8 mouse cellular contexts compared by ENCODE assay signal in the genomic region with DNA sequence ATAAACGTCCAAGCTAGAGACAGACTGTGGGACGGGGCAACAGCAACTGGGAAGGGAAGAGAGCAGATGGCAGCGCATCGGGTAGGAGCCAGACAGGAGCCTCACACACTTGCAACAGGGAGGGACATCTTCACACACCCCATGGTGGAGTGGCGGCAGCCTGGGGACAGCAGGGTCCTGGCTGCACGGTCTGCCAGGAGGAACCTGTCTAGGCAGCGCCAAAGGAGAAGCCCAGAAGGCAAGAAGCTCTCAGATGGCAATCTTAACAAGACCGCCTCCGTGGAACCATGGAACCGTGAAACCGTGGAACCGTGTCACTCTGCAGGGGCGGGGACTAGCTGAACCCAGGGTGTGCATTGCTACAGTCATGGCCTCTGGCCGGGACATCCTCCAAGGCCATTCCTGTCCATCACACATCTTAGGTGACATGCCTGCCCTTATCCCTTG. TPM values are rescaled to one million over a fixed set of nuclear protein-coding genes. Genes with fewer than 3 reads are reported as not detected.
DNase-seq lines count a peak whose midpoint lies in the region; ATAC-seq and TF ChIP-seq lines count a peak whose summit lies in the region.

No protein-coding gene starts in this region.

- 84% methylated on average over 14 of the region's 14 CpGs for WGBS in embryonic facial prominence, embryonic 10.5 days
- 74% methylated on average over 14 of the region's 14 CpGs for WGBS in limb, embryonic 14.5 days

- no peaks in the 10 kb centered on the region for H3K27me3 ChIP-seq in embryonic facial prominence, embryonic 10.5 days (replicated peaks; ENCODE audit: low read depth, poor library complexity, severe bottlenecking)
- H3K27me3 ChIP-seq in limb, embryonic 14.5 days (ENCODE audit: control insufficient read depth, insufficient read depth, low read length) = no peaks in the 10 kb centered on the region

- H3K9me3 ChIP-seq in embryonic facial prominence, embryonic 10.5 days = no peaks in the 10 kb centered on the region
- no peaks in the 10 kb centered on the region for H3K9me3 ChIP-seq in limb, embryonic 14.5 days (ENCODE audit: control insufficient read depth, low read length)

- no peak overlapping the region for H3K9ac ChIP-seq in limb, embryonic 14.5 days (ENCODE audit: low read depth, low read length, severe bottlenecking)

- peak; percentile 57 for DNase-seq in layer of hippocampus, adult 11-12 months (ENCODE audit: low spot score)
- no peak for DNase-seq in layer of hippocampus, postnatal 10 days (ENCODE audit: low spot score in 2 of 2)
- DNase-seq in embryonic facial prominence, embryonic 10.5 days (ENCODE audit: low spot score) = no peak
- no peak for DNase-seq in limb, embryonic 14.5 days (ENCODE audit: low spot score)
- no peak for DNase-seq in gastrocnemius, adult 18-20 months (ENCODE audit: low spot score)
- no peak for DNase-seq in thymus, postnatal 25 days

- no peak for TF ChIP-seq POLR2A in limb, embryonic 14.5 days (IDR thresholded peaks at IDR 0.05; ENCODE audit: borderline replicate concordance, extremely low read depth, insufficient read depth, insufficient read length)

- peak overlapping the region; percentile 36; the same call in 1 of the 2 replicates for H3K27ac ChIP-seq in embryonic facial prominence, embryonic 10.5 days (replicated peaks)
- no peak overlapping the region for H3K27ac ChIP-seq in limb, embryonic 14.5 days (replicated peaks; ENCODE audit: low read depth, low read length)

- peaks cover 83% of the 10 kb centered on the region for H3K4me1 ChIP-seq in embryonic facial prominence, embryonic 10.5 days
- H3K4me1 ChIP-seq in limb, embryonic 14.5 days (ENCODE audit: control insufficient read depth, insufficient read depth, low read length) = peaks cover 54% of the 10 kb centered on the region

- H3K36me3 ChIP-seq in embryonic facial prominence, embryonic 10.5 days (replicated peaks) = peaks cover 19% of the 10 kb centered on the region
- H3K36me3 ChIP-seq in limb, embryonic 14.5 days (ENCODE audit: control insufficient read depth, insufficient read depth, low read length) = peaks cover 12% of the 10 kb centered on the region

- ATAC-seq in cerebellum, adult (ENCODE audit: insufficient number of reproducible peaks, low FRiP score, low TSS enrichment) = peak; percentile 75; the same call in 1 of the 2 replicates
- ATAC-seq in limb, embryonic 14.5 days (ENCODE audit: low FRiP score, low read depth) = peak; percentile 28; the same call in 1 of the 2 replicates
- ATAC-seq in activated CD4-positive, CD25-positive, alpha-beta regulatory T cell, adult 4 months = no peak

- no peak overlapping the region for H3K4me3 ChIP-seq in embryonic facial prominence, embryonic 10.5 days
- H3K4me3 ChIP-seq in limb, embryonic 14.5 days (replicated peaks; ENCODE audit: low read length) = no peak overlapping the region

- H3K4me2 ChIP-seq in limb, embryonic 14.5 days (replicated peaks; ENCODE audit: low read depth, low read length, severe bottlenecking) = no peak overlapping the region

RNA-seq across cellular contexts. Expression of a gene that starts 50.1 kb away (rescaled TPM):
- 100 to 1,000 TPM; 171 to 187 TPM for total RNA-seq in layer of hippocampus, postnatal 10 days (2021)
- polyA plus RNA-seq in embryonic facial prominence, embryonic 10.5 days (2016; fragmentation: Nextera tagmentation; extraction: Ambion mirVana) = 19.2 and 19.8 TPM in 2 replicates
- polyA plus RNA-seq in limb, embryonic 14.5 days (2012; rRNA removed) = 75.9 and 89.8 TPM in 2 replicates
- 37.0 and 39.3 TPM in 2 replicates for polyA plus RNA-seq in limb, embryonic 14.5 days (2014; fragmentation: Nextera tagmentation; extraction: Ambion mirVana)
- polyA plus RNA-seq in activated CD4-positive, CD25-positive, alpha-beta regulatory T cell, adult 4 months (2017; shearing (Covaris generic)) = 1 to 10 TPM; 2.9 to 8.0 TPM
- total RNA-seq in gastrocnemius, adult 18-20 months (2021) = 100 to 1,000 TPM; 118 to 134 TPM
